Comparison of ENCODE assay signal across 22 mouse cellular contexts in the genomic region with DNA sequence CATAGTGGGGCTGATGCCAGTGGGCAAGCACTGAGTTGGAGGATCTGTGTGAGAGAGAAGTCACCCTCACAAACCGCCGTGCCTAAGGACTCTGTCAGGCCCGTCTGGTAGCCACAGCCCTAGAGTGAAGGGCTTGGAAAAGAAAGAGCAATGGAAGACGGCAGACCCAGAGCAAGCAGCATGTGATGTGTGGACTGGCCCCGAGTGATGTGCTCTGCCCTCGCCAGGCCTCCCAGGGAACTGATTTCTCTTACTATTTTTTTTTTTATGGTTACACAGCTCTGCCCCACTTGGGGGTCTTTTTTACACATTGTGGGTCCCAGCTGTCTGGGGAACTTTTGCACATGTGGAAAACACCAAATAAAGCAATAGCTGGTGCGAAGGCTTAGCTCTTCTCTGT. TPM values are rescaled to one million over a fixed set of nuclear protein-coding genes. Genes with fewer than 3 reads are reported as not detected.
"Had no signal": no experiment of that assay in that cellular context is flagged by ENCODE, and none has a peak within 500 bp of the region (broad histone marks: within the 10 kb centered on the region; RNA-seq: fewer than 3 reads in every experiment).

No protein-coding gene starts in this region.

- H3K9me3 ChIP-seq: limb, embryonic 12.5 days; limb, embryonic 15.5 days; megakaryocyte, embryonic 14.5 days; neural tube, embryonic 13.5 days; stomach, embryonic 15.5 days had no signal

- H3K4me2 ChIP-seq: limb, embryonic 12.5 days; limb, embryonic 15.5 days; liver, embryonic 11.5 days; lung, embryonic 14.5 days; midbrain, embryonic 11.5 days; neural tube, embryonic 13.5 days; stomach, embryonic 15.5 days had no signal

- ATAC-seq: liver, postnatal 0 days; lung, postnatal 0 days had no signal

- H3K4me3 ChIP-seq: limb, embryonic 12.5 days; limb, embryonic 15.5 days; megakaryocyte, embryonic 14.5 days; neural tube, embryonic 13.5 days; stomach, embryonic 15.5 days had no signal

- H3K27ac ChIP-seq: limb, embryonic 12.5 days; limb, embryonic 15.5 days; liver, embryonic 14.5 days; neural tube, embryonic 13.5 days; stomach, embryonic 15.5 days had no signal

- H3K9ac ChIP-seq: limb, embryonic 12.5 days; limb, embryonic 15.5 days; liver, embryonic 14.5 days; liver, postnatal 0 days; lung, embryonic 14.5 days; neural tube, embryonic 13.5 days; stomach, embryonic 15.5 days had no signal

- H3K4me1 ChIP-seq: limb, embryonic 12.5 days; limb, embryonic 15.5 days; neural tube, embryonic 13.5 days; stomach, embryonic 15.5 days had no signal

- DNase-seq: kidney, adult 9 months; kidney, postnatal 14 days; kidney, postnatal 4 days; left cerebral cortex, postnatal 4 days; liver, postnatal 0 days; lung, embryonic 14.5 days; lung, postnatal 36 days; midbrain, embryonic 14.5 days; retina, postnatal 1 day; right cerebral cortex, postnatal 25 days; spleen, adult 18-20 months; thymus, adult 18-20 months; thymus, postnatal 36 days had no signal

- H3K27me3 ChIP-seq: limb, embryonic 12.5 days; limb, embryonic 15.5 days; neural tube, embryonic 13.5 days; stomach, embryonic 15.5 days had no signal

RNA-seq across cellular contexts. Expression of gene Atp6v1fnb, which starts 9.7 kb away (rescaled TPM):
- polyA plus RNA-seq: limb, embryonic 15.5 days; liver, embryonic 14.5 days; liver, postnatal 0 days; lung, embryonic 14.5 days; lung, postnatal 0 days; midbrain, embryonic 14.5 days; neural tube, embryonic 13.5 days had no signal
